Mouse (Mus musculus): Measurements from ENCODE around the gene Zfp810. TPM values are rescaled to one million over a fixed set of nuclear protein-coding genes. Genes with fewer than 3 reads are reported as not detected.

Zfp810 gene
- total RNA-seq, 2 experiments from 2014 or later: 13.5 to 15.2 TPM

GRCm38 (mm10) chr9:22261594-22261993, 45.9 kb downstream of the Zfp810 start:
- DNase-seq (ENCODE audit: low spot score in 2 of 2): no peak

- DNase-seq (ENCODE audit: low spot score in 2 of 2): no peak
Observed at GRCm38 (mm10) chr9:22260092-22260422, 47.4 kb downstream of the Zfp810 start.

GRCm38 (mm10) chr9:22259184-22260091, 48.0 kb downstream of the Zfp810 start, which contains the start of gene Zfp599:
Gene Zfp599 (minus strand): TSS chr9:22259895.
- peak; percentile 55 to 64 for DNase-seq (ENCODE audit: low spot score in 2 of 2)

DNA sequence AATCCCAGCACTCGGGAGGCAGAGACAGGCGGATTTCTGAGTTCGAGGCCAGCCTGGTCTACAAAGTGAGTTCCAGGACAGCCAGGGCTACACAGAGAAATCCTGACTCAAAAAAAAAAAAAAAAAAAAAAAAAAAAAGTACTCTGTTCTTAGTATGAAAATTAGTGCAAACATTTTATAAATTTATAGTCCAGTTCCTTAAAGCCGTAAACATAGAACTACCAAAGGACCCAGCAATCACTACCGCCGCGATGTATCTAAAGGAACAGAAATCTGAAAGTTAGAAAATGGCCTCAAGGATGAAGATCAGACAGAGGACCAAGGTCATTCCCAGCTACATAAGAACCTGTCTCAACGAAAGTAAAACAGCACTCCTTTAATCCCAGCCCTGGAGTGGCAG, 48.7 kb downstream of the Zfp810 start:
- no peak for DNase-seq (ENCODE audit: low spot score in 2 of 2)

DNA sequence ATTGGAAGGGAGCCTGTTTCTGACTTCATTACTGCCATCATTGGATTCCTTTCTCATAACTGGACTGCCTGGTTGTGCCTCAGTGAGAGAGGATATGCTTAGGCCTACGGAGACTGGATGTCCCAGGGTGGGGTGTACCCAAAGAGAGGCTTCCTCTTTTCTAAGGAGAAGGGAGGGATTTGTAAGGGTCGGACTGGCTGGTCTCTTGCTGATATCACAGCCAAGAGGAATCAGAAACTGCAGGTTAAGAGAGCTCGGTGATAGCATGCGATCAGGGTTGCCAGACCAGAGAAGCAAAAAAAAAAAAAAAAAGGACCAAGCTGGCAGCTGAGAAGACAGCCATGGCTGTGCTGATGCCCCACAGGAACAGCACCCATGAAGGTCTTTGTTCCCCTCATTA, 50.9 kb downstream of the Zfp810 start:
- no peak for DNase-seq (ENCODE audit: low spot score in 2 of 2)

DNA sequence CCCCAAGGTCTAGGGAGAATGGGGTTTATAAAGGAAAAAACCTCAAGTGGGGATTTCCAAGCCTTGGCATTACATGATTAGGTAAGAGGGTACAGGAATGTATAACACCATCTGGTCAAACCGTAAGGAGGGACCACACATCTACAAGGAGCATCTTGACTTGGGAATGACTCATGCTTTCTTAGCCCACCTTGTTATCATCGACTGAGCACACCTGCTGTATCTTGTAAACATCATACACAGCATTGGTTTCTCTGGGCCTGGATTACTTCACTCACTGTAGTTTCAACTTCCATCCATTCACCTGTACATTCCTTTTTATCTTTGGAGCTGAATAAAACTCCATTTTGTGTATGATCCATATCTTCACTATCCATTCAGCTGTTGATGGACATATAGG, 63.2 kb downstream of the Zfp810 start:
- DNase-seq (ENCODE audit: low spot score in 2 of 2): no peak

- DNase-seq (ENCODE audit: low spot score in 2 of 2): no peak
Observed at GRCm38 (mm10) chr9:22240001-22240400, 67.4 kb downstream of the Zfp810 start.

DNA sequence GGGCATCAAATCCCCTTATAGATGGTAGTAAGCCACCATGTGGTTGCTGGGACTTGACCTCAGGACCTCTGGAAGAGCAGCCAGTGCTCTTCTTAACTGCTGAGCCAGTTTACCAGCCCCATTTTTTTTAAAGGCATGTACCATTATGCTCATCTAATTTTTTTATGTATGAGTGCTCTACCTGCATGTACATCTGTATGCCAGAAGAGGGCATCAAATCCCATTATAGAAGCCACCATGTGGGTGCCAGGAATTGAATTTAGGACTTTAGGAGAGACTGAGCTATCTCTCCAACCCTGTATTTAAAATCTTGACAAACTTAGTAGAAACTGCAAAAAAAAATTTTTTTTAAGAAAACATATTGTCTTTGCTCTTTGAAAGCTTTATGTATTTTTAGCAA, 76.9 kb downstream of the Zfp810 start:
- DNase-seq (ENCODE audit: low spot score in 2 of 2): no peak

DNA sequence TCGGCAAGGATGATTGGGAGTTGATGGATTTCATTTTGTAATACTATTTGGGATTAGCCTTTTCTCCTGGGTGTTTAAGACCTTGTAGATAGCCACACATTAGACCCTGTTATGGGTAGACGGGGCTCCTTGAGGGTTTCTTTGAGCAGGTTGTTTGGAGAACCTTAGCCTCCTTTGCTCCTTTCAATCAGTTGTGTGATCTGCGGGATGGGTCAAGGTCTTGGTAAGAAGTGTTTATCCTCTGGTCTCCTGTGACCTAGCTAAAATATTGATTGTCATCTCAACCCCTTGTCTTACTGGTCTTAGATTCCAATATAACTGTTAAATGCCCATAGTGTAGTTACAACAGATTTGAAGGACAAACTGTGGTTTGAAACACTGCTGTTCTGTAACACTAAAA, 77.4 kb downstream of the Zfp810 start:
- DNase-seq (ENCODE audit: low spot score in 2 of 2): no peak

DNA sequence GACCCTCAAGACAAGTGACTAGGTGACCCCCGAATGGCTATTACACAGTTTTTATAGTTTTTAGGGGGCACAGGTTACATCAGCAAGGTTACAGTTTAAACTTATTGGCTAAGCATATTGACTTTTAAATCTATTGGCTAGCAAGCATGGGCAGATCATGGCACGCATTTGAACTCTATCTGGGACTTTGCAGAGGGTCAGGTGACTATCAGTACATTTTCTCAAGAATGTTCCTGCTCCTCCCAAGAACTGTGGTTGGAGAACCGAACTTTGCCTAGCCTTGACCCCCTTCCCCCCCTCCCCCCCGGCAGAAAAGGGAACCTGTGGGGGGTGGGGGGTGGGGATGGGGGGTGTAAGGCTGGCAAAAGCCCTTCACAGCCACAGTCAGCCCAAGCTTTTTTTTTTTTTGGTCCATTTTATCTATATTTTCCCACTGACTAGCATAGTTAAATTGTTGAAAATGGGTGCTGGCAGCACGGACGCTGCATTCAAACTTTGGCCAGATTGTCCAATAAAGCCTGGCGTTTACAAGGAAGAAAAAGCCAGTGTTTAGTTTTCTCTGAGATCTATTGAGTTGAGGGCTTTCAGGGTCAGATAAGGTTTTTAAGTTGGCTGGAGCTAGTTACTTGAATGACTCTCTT, 77.9 kb downstream of the Zfp810 start:
- no peak for DNase-seq (ENCODE audit: low spot score in 2 of 2)

- DNase-seq (ENCODE audit: low spot score in 2 of 2): no peak
Observed at GRCm38 (mm10) chr9:22226846-22227245, 80.6 kb downstream of the Zfp810 start.

Other genes with a start within 250 kb of the Zfp810 start
- gene Gm49318, start 236.4 kb downstream of the Zfp810 start, total RNA-seq (2021): 1 to 10 TPM; 1.4 to 3.8 TPM
- gene Zfp653, start 236.3 kb downstream of the Zfp810 start, total RNA-seq (2021): 10 to 100 TPM; 19.8 to 21.1 TPM
- 10 to 100 TPM; 43.0 to 49.9 TPM for gene Ecsit, start 222.2 kb downstream of the Zfp810 start, total RNA-seq (2021)
- under 1 TPM; 0.56 to 0.87 TPM for gene Cnn1, start 208.4 kb downstream of the Zfp810 start, total RNA-seq (2021)
- 10 to 100 TPM; 64.7 to 65.0 TPM for gene Elof1, start 190.5 kb downstream of the Zfp810 start, total RNA-seq (2021)
- under 1 TPM; 0.59 to 0.63 TPM for gene Acp5, start 171.9 kb downstream of the Zfp810 start, total RNA-seq (2021)
- 10 to 100 TPM; 39.8 to 40.6 TPM for gene Pigyl, start 150.8 kb downstream of the Zfp810 start, total RNA-seq (2021)
- gene Zfp872, start 119.6 kb downstream of the Zfp810 start, total RNA-seq (2021): not detected
- 10 to 100 TPM; 20.4 to 21.0 TPM for gene Zfp809, start 81.9 kb downstream of the Zfp810 start, total RNA-seq (2021)
- 1 to 10 TPM; 4.3 to 4.4 TPM for gene Zfp599, start 47.8 kb downstream of the Zfp810 start, total RNA-seq (2021)
- 10 to 100 TPM; 11.7 to 13.7 TPM for gene Anln, start 81.5 kb upstream of the Zfp810 start, total RNA-seq (2021)
- 1 to 10 TPM; 7.4 to 9.8 TPM for gene 9530077C05Rik, start 103.9 kb upstream of the Zfp810 start, total RNA-seq (2021)
- gene Gm17545, start 146.6 kb upstream of the Zfp810 start, total RNA-seq (2021): not detected
- gene Rp9, start 162.1 kb upstream of the Zfp810 start, total RNA-seq (2021): 10 to 100 TPM; 42.4 to 45.4 TPM
- 10 to 100 TPM; 41.9 to 42.0 TPM for gene Bbs9, start 168.1 kb upstream of the Zfp810 start, total RNA-seq (2021)

Data from left cerebral cortex, adult 18-20 months (tissue).